Mouse (Mus musculus) embryonic facial prominence, embryonic 10.5 days (tissue): ENCODE measurements around the gene Nab2. TPM values are rescaled to one million over a fixed set of nuclear protein-coding genes. Genes with fewer than 3 reads are reported as not detected.
A peak's percentile ranks its signal among the peaks of the same experiment; 100 is the strongest.

ENCODE experiments used
- DNase-seq: peaks from one replicate; pipeline ENCODE4 v3.0.0-alpha.2; 2017; ENCODE audit warnings: low spot score
- H3K27ac ChIP-seq: fragments of 300-500 bp; sonication (generic); replicated peaks from 2 replicates; pipeline ENCODE4 v1.5.1; 2016; ENCODE audit warnings: mild to moderate bottlenecking
- H3K27me3 ChIP-seq: fragments of 300-500 bp; sonication (generic); replicated peaks from 2 replicates; pipeline ENCODE4 v1.6.1; 2016; ENCODE audit warnings: low read depth, mild to moderate bottlenecking; ENCODE audit not compliant: poor library complexity, severe bottlenecking
- H3K36me3 ChIP-seq: fragments of 300-500 bp; sonication (generic); replicated peaks from 2 replicates; pipeline ENCODE4 v1.6.1; 2016; ENCODE audit warnings: mild to moderate bottlenecking, moderate library complexity
- H3K4me1 ChIP-seq: fragments of 300-500 bp; sonication (generic); 2 replicates; pipeline ENCODE4 v1.6.1; 2016
- H3K4me3 ChIP-seq: fragments of 300-500 bp; sonication (generic); 2 replicates; pipeline ENCODE4 v1.5.1; 2016; ENCODE audit warnings: mild to moderate bottlenecking, moderate library complexity
- H3K9me3 ChIP-seq: fragments of 300-500 bp; sonication (generic); 2 replicates; pipeline ENCODE4 v1.6.1; 2016; ENCODE audit warnings: mild to moderate bottlenecking
- WGBS: fragments of 180-500 bp; shearing (Covaris S2); methylation state at CpG from one replicate; pipeline ENCODE4 v1.1.7; 2016; 5-methylcytosine and 5-hydroxymethylcytosine counted together
- polyA plus RNA-seq: library from polyadenylated mRNA; unstranded; fragments of >200 nt; fragmentation: Nextera tagmentation; extraction: Ambion mirVana; gene quantifications from 2 replicates; pipeline ENCODE4 v1.2.1, GENCODE M21; 2016

Gene Nab2
- polyA plus RNA-seq, 1 experiment from 2014 or later, result 12.1 TPM

GRCm38 (mm10) chr10:127626433-127626832 is 41.9 kb downstream of the Nab2 start:
- WGBS, result 83% methylated on average over 3 of the region's 3 CpGs

DNA sequence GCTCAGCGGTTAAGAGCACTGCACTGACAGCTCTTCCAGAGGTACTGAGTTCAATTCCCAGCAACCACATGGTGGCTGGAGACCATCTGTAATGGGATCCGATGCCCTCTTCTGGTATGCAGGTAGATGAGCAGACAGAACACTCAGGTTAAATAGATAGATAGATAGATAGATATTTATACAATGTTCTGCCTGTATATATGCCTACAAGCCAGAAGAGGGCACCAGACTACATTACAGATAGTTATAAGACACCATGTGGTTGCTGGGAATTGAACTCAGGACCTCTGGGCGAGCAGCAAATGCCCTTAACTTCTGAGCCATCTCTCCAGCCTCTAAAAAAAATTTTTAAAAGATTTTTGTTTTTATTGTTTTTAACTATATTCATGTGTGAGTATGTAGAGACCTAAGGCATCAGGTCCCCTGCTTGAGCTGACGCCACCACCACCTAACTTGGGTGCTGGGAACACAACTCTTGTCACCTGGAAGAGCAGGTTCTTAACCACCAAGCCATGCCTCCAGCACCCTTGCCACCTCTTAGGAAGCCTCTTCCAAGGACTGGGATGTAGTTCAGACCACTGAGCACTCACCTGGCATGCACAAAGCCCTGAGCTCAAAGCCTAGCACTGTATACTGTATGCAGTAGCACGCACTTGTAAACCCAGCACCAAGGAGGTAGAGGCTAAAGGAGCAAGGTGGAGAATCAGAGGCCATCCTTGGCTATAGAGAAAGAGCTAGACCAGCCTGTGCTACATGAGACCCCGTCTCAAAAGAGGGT is 44.7 kb downstream of the Nab2 start:
- Histone ChIP-seq H3K36me3 (no peaks in the 10 kb centered on the region), H3K4me1 (peaks cover 34% of the 10 kb centered on the region), H3K27ac (no peak overlapping the region), H3K4me3 (no peak overlapping the region), H3K9me3 (peaks cover 10% of the 10 kb centered on the region), H3K27me3 (no peaks in the 10 kb centered on the region)
- 94% methylated on average over 6 of the region's 6 CpGs for WGBS
- DNase-seq, result no peak

More at GRCm38 (mm10) chr10:127626433-127626832, 41.9 kb downstream of the Nab2 start:
- H3K4me1 ChIP-seq, result peaks cover 14% of the 10 kb centered on the region
- H3K27me3 ChIP-seq, result no peaks in the 10 kb centered on the region
- H3K27ac ChIP-seq, result no peak overlapping the region
- DNase-seq, result no peak
- peaks cover 10% of the 10 kb centered on the region for H3K9me3 ChIP-seq
- no peak overlapping the region for H3K4me3 ChIP-seq
- H3K36me3 ChIP-seq, result no peaks in the 10 kb centered on the region

GRCm38 (mm10) chr10:127622661-127623060 is 45.7 kb downstream of the Nab2 start:
- Histone ChIP-seq H3K9me3 (peaks cover 10% of the 10 kb centered on the region), H3K4me1 (peaks cover 43% of the 10 kb centered on the region), H3K36me3 (0 out of 2 replicates have a peak, but pooled peaks cover 4% of the 10 kb centered on the region), H3K27me3 (no peaks in the 10 kb centered on the region), H3K27ac (0 out of 2 replicates have a peak overlapping the region, but pooled peaks have one; percentile 96), H3K4me3 (no peak overlapping the region)
- DNase-seq, result no peak
- 63% methylated on average over 4 of the region's 4 CpGs for WGBS

DNA sequence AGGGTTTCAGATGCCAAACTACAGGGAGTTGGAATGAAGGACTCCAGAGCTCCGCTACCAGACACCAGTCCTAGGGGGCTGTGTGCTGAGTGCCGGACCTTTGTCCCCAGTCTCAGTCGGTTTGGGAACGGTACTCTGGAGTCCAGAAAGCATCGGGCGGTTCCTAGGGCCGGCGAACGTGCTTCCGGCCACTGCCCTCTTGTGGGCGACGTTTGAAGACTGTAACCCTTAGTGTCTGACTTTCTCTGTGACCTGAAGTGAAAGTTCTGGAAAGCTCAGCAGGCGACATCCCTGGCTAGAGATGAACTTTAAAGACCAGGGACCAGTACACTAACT is 46.3 kb downstream of the Nab2 start:
- H3K4me3 ChIP-seq, result peak overlapping the region; percentile 91
- DNase-seq, result peak; percentile 73
- no peaks in the 10 kb centered on the region for H3K27me3 ChIP-seq
- WGBS, result under 1% methylated on average over 13 of the region's 13 CpGs
- peaks cover 10% of the 10 kb centered on the region for H3K9me3 ChIP-seq
- H3K36me3 ChIP-seq, result peaks cover 4% of the 10 kb centered on the region; the same call in 1 of the 2 replicates
- peaks cover 50% of the 10 kb centered on the region for H3K4me1 ChIP-seq
- H3K27ac ChIP-seq, result peak overlapping the region; percentile 96

- under 1% methylated on average over 39 of the region's 39 CpGs for whole genome bisulfite sequencing
- Histone ChIP-seq H3K27me3 (no peaks in the 10 kb centered on the region), H3K36me3 (peaks cover 4% of the 10 kb centered on the region; the same call in 1 of the 2 replicates), H3K9me3 (peaks cover 5% of the 10 kb centered on the region), H3K27ac (peak overlapping the region; percentile 96), H3K4me3 (peak overlapping the region; percentile 91), H3K4me1 (peaks cover 56% of the 10 kb centered on the region)
- DNase-seq, result peak; percentile 93
These were observed 46.9 kb downstream of the Nab2 start for GRCm38 (mm10) chr10:127621191-127622056.

GRCm38 (mm10) chr10:127620406-127621190 is 47.8 kb downstream of the Nab2 start, which contains the start of gene Lrp1:
Gene Lrp1, minus strand, starts transcription at chr10:127621148.
- Histone ChIP-seq H3K4me1 (peaks cover 64% of the 10 kb centered on the region), H3K36me3 (peaks cover 4% of the 10 kb centered on the region; the same call in 1 of the 2 replicates), H3K9me3 (no peaks in the 10 kb centered on the region), H3K27ac (peak within 1 kb of the TSS; percentile 96), H3K4me3 (peak within 1 kb of the TSS; percentile 91), H3K27me3 (no peaks in the 10 kb centered on the region)
- 1% methylated on average over 28 of the region's 32 CpGs for WGBS
- peak; percentile 61 for DNase-seq

DNA sequence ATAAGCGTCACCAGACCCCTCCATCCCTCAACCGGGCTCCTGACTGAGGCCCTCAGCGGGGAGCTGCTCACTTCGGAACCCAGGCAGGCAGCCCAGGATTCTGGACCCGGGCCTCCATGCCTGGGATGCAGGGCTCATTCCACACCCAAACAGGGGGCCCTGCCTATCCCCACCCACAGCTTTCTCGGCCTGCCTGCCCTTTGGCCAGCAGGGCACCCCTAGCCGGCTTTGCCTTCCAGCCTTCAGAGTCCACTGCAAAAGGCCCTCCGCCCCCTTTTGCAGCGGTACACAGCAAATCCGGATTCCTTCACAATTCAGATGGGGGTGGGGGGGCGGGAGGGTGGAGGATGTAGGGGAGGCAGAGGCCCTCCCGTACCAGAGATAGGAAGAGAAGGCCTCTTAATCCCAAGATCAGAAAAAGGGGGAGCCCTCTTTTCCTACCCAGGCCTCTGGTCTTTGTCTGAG is 48.4 kb downstream of the Nab2 start:
- H3K4me1 ChIP-seq, result peaks cover 70% of the 10 kb centered on the region
- peak overlapping the region; percentile 96 for H3K27ac ChIP-seq
- peak overlapping the region; percentile 91 for H3K4me3 ChIP-seq
- H3K27me3 ChIP-seq, result no peaks in the 10 kb centered on the region
- no peaks in the 10 kb centered on the region for H3K9me3 ChIP-seq
- peaks cover 4% of the 10 kb centered on the region; the same call in 1 of the 2 replicates for H3K36me3 ChIP-seq
- WGBS, result 1% methylated on average over 12 of the region's 12 CpGs
- DNase-seq, result peak; percentile 69

GRCm38 (mm10) chr10:127619119-127619721 is 49.1 kb downstream of the Nab2 start:
- peaks cover 78% of the 10 kb centered on the region for H3K4me1 ChIP-seq
- H3K4me3 ChIP-seq, result peak overlapping the region; percentile 91
- 25% methylated on average over 8 of the region's 8 CpGs for whole genome bisulfite sequencing
- peak overlapping the region; percentile 96 for H3K27ac ChIP-seq
- no peaks in the 10 kb centered on the region for H3K27me3 ChIP-seq
- DNase-seq, result no peak
- H3K36me3 ChIP-seq, result peaks cover 4% of the 10 kb centered on the region; the same call in 1 of the 2 replicates
- H3K9me3 ChIP-seq, result no peaks in the 10 kb centered on the region

GRCm38 (mm10) chr10:127618173-127618572 is 50.2 kb downstream of the Nab2 start:
- Histone ChIP-seq H3K36me3 (peaks cover 9% of the 10 kb centered on the region), H3K27ac (0 out of 2 replicates have a peak overlapping the region, but pooled peaks have one; percentile 40), H3K27me3 (no peaks in the 10 kb centered on the region), H3K4me3 (peak overlapping the region; percentile 91; the same call in 1 of the 2 replicates), H3K9me3 (no peaks in the 10 kb centered on the region), H3K4me1 (peaks cover 88% of the 10 kb centered on the region)
- no peak for DNase-seq
- 58% methylated on average over 6 of the region's 6 CpGs for WGBS

DNA sequence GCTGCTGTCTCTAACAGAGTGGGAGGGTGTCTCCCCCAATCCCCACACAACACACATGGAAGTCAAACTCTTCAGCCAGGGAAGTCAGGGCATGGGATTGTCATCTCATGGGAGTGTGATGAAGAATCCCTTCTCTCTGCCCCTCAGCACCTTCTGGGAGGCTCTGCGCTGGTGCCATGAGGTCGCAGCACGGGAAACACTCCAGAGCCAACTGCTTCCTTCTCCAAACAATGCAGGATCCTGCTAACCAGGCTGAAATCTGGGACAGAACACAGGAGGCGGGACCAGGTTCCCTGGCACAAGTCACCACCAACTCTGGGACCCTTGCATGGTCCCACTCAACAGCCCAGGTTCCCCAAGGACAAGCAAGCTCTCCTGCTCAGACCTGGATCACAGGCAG is 51.1 kb downstream of the Nab2 start:
- H3K27me3 ChIP-seq, result no peaks in the 10 kb centered on the region
- H3K27ac ChIP-seq, result peak overlapping the region; percentile 89
- no peaks in the 10 kb centered on the region for H3K9me3 ChIP-seq
- peaks cover 18% of the 10 kb centered on the region for H3K36me3 ChIP-seq
- peak overlapping the region; percentile 91 for H3K4me3 ChIP-seq
- H3K4me1 ChIP-seq, result peaks cover 92% of the 10 kb centered on the region
- WGBS, result 43% methylated on average over 4 of the region's 4 CpGs
- no peak for DNase-seq

DNA sequence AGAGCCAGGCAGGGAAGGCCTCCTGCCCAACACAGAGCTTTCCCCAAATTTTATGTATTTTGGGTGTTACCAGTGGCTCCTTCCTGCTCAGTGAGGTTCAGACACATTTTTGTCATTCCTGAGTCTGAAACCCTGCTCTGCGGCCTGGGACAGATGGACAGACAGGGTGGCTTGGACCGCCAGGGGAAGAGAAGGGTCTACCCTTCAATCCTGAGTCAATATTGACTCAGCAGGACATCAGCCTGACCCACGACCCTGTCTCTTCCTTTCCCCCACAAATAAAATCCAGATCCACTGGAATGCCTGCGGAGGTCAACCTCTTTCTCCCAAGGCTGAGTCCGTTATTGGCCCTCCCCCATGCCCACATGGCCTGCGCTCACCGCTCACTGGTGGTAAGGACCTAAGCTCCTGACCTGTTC is 52.1 kb downstream of the Nab2 start:
- H3K4me3 ChIP-seq, result peak overlapping the region; percentile 91
- DNase-seq, result peak; percentile 67
- H3K4me1 ChIP-seq, result peaks cover 88% of the 10 kb centered on the region

More for the DNA sequence above, 52.1 kb downstream of the Nab2 start:
- 0 out of 2 replicates have a peak, but pooled peaks cover 4% of the 10 kb centered on the region for H3K27me3 ChIP-seq
- no peaks in the 10 kb centered on the region for H3K9me3 ChIP-seq
- H3K36me3 ChIP-seq, result peaks cover 28% of the 10 kb centered on the region
- WGBS, result 14% methylated on average over 7 of the region's 7 CpGs
- H3K27ac ChIP-seq, result peak overlapping the region; percentile 89
